Mouse (Mus musculus): ENCODE data around the gene Castor2.

The Castor2 gene

GRCm38 (mm10) chr5:134099496-134100211 lies at the start of gene Castor2:
Castor2 (plus strand) TSS chr5:134099711.
- DNase-seq (ENCODE audit: inconsistent ontology term), result peak; percentile 95

- no peak for DNase-seq (ENCODE audit: inconsistent ontology term)
These were observed 48.8 kb upstream of the Castor2 start for GRCm38 (mm10) chr5:134050711-134051110.

- DNase-seq (ENCODE audit: inconsistent ontology term), result no peak
These were observed 46.9 kb upstream of the Castor2 start for GRCm38 (mm10) chr5:134052614-134053013.

GRCm38 (mm10) chr5:134054496-134054895 lies 45.0 kb upstream of the Castor2 start:
- no peak for DNase-seq (ENCODE audit: inconsistent ontology term)

GRCm38 (mm10) chr5:134058793-134059352 lies 40.6 kb upstream of the Castor2 start:
- no peak for DNase-seq (ENCODE audit: inconsistent ontology term)

GRCm38 (mm10) chr5:134063362-134064064 lies 36.0 kb upstream of the Castor2 start:
- DNase-seq (ENCODE audit: inconsistent ontology term), result peak; percentile 48

GRCm38 (mm10) chr5:134066261-134066660 lies 33.2 kb upstream of the Castor2 start:
- no peak for DNase-seq (ENCODE audit: inconsistent ontology term)

GRCm38 (mm10) chr5:134067924-134068323 lies 31.6 kb upstream of the Castor2 start:
- DNase-seq (ENCODE audit: inconsistent ontology term), result peak; percentile 28

- DNase-seq (ENCODE audit: inconsistent ontology term), result no peak
These were observed 25.9 kb upstream of the Castor2 start for GRCm38 (mm10) chr5:134073512-134074041.

GRCm38 (mm10) chr5:134074368-134074767 lies 25.1 kb upstream of the Castor2 start:
- no peak for DNase-seq (ENCODE audit: inconsistent ontology term)

GRCm38 (mm10) chr5:134076175-134076574 lies 23.3 kb upstream of the Castor2 start:
- DNase-seq (ENCODE audit: inconsistent ontology term), result no peak

- DNase-seq (ENCODE audit: inconsistent ontology term), result no peak
These were observed 18.6 kb upstream of the Castor2 start for GRCm38 (mm10) chr5:134080685-134081548.

GRCm38 (mm10) chr5:134085227-134085626 lies 14.3 kb upstream of the Castor2 start:
- no peak for DNase-seq (ENCODE audit: inconsistent ontology term)

GRCm38 (mm10) chr5:134085887-134086639 lies 13.4 kb upstream of the Castor2 start:
- DNase-seq (ENCODE audit: inconsistent ontology term), result no peak

GRCm38 (mm10) chr5:134087211-134087610 lies 12.3 kb upstream of the Castor2 start:
- DNase-seq (ENCODE audit: inconsistent ontology term), result no peak

GRCm38 (mm10) chr5:134095766-134096165 lies 3.7 kb upstream of the Castor2 start:
- DNase-seq (ENCODE audit: inconsistent ontology term), result no peak

- no peak for DNase-seq (ENCODE audit: inconsistent ontology term)
These were observed 1.1 kb upstream of the Castor2 start for GRCm38 (mm10) chr5:134098341-134098902.

GRCm38 (mm10) chr5:134098976-134099375 lies 535 bp upstream of the Castor2 start:
- peak; percentile 6 for DNase-seq (ENCODE audit: inconsistent ontology term)

- no peak for DNase-seq (ENCODE audit: inconsistent ontology term)
These were observed 791 bp downstream of the Castor2 start for GRCm38 (mm10) chr5:134100232-134100771.

- no peak for DNase-seq (ENCODE audit: inconsistent ontology term)
These were observed 1.8 kb downstream of the Castor2 start for GRCm38 (mm10) chr5:134101322-134101721.
